Mouse (Mus musculus) CD4-positive, CD25-positive, alpha-beta regulatory T cell, adult 9 weeks (primary cell): ENCODE data around the gene Adat2. TPM values are rescaled to one million over a fixed set of nuclear protein-coding genes. Genes with fewer than 3 reads are reported as not detected.

Experiments used
- polyA plus RNA-seq: library from polyadenylated mRNA; unstranded; fragments of 100-300 nt; shearing (Covaris generic); gene quantifications from one replicate; pipeline ENCODE4 v1.2.1, GENCODE M21; 2017

Adat2 gene
- polyA plus RNA-seq, result 2.5 TPM

DNA sequence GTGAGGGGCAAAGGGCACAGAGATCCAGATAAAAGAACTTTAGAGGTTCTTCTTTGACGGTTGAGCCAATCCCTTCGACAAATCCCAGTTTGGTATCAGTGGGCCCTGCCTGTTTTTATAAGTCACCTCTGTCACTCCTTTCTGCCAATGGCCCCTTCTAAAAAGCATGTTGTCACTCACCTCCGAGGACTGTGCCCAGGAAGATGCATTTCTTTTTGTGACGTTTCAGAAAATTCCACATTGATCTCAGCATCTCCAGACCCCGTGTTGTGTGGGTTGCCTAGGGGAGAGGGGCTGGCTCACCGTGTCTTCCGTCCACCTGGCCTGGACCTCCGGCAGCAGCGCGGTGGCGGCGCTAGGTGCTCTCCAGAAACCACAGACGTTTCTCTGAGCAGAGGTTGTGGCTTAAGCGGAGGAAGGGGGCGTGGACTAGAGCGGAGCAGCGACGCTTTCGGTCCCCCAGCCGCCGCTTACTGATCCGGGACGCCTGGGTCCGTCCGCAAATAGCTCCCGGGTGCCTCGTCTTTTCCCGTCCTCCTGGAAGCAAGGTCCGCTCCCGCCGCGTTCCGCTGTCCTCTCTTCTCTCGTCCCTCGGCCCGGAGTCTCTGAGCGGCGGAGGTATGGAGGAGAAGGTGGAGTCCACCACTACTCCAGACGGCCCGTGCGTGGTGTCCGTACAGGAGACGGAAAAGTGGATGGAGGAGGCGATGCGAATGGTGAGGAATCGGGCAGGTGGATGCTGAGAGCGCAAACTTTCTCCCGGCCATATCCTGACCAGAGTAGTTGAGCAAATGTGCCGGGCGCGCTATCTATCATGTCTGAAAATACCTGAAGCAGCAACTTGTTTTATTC is at the start of gene Adat2, which contains the start of gene Pex3:
Gene Adat2, plus strand, starts transcription at position 249 of the 852 bp plus-strand sequence.
Gene Pex3, minus strand, starts transcription at position 497 of the 852 bp plus-strand sequence.

Other genes with a start within 250 kb of the Adat2 start
- 5.7 TPM for gene Phactr2, start 78.5 kb upstream of the Adat2 start, polyA plus RNA-seq
- gene Fuca2, start 53.4 kb upstream of the Adat2 start, polyA plus RNA-seq, result 66.6 TPM
- 39.5 TPM for gene Pex3, start 248 bp downstream of the Adat2 start, polyA plus RNA-seq